Mouse (Mus musculus): ENCODE measurements around the gene B430218F22Rik. TPM values are rescaled to one million over a fixed set of nuclear protein-coding genes. Genes with fewer than 3 reads are reported as not detected.
"Not testable (repeated sequence)": the region's sequence is repeated elsewhere in the genome, so short reads cannot be mapped to it uniquely, and the experiment has no call there.

The B430218F22Rik gene
- polyA plus RNA-seq (2015; fragmentation: Nextera tagmentation; extraction: Ambion mirVana), result 0.96 and 1.8 TPM in 2 replicates

- ATAC-seq (ENCODE audit: low FRiP score), result peak; percentile 99
- Histone ChIP-seq H3K4me3 (replicated peaks) (peak within 1 kb of the TSS; percentile 93), H3K9me3 (replicated peaks) (no peaks in the 10 kb centered on the region), H3K27me3 (replicated peaks) (no peaks in the 10 kb centered on the region), H3K9ac (replicated peaks) (peak within 1 kb of the TSS; percentile 79), H3K36me3 (peaks cover 23% of the 10 kb centered on the region), H3K27ac (replicated peaks) (peak within 1 kb of the TSS; percentile 85), H3K4me2 (peak within 1 kb of the TSS; percentile 82), H3K4me1 (peaks cover 14% of the 10 kb centered on the region)
- WGBS, result under 1% methylated on average over 90 of the region's 93 CpGs
Measured at GRCm38 (mm10) chr13:118386511-118387447, at the start of gene B430218F22Rik, which contains the start of gene Mrps30. Gene B430218F22Rik, plus strand, starts transcription at chr13:118386630. Gene Mrps30, minus strand, starts transcription at chr13:118387252.

GRCm38 (mm10) chr13:118350257-118350656 lies 36.2 kb upstream of the B430218F22Rik start:
- Histone ChIP-seq H3K4me2 (no peak overlapping the region), H3K4me1 (no peaks in the 10 kb centered on the region), H3K4me3 (replicated peaks) (no peak overlapping the region), H3K27ac (replicated peaks) (no peak overlapping the region), H3K9ac (replicated peaks) (no peak overlapping the region), H3K36me3 (no peaks in the 10 kb centered on the region), H3K27me3 (replicated peaks) (no peaks in the 10 kb centered on the region), H3K9me3 (replicated peaks) (no peaks in the 10 kb centered on the region)
- 22% methylated on average over 10 of the region's 10 CpGs for WGBS
- ATAC-seq (ENCODE audit: low FRiP score), result no peak

GRCm38 (mm10) chr13:118350870-118351269 lies 35.6 kb upstream of the B430218F22Rik start:
- Histone ChIP-seq H3K4me2 (no peak overlapping the region), H3K9me3 (replicated peaks) (no peaks in the 10 kb centered on the region), H3K27me3 (replicated peaks) (no peaks in the 10 kb centered on the region), H3K36me3 (no peaks in the 10 kb centered on the region), H3K27ac (replicated peaks) (no peak overlapping the region), H3K4me1 (no peaks in the 10 kb centered on the region), H3K9ac (replicated peaks) (no peak overlapping the region), H3K4me3 (replicated peaks) (no peak overlapping the region)
- WGBS, result 91% methylated on average over 10 of the region's 10 CpGs
- no peak for ATAC-seq (ENCODE audit: low FRiP score)

DNA sequence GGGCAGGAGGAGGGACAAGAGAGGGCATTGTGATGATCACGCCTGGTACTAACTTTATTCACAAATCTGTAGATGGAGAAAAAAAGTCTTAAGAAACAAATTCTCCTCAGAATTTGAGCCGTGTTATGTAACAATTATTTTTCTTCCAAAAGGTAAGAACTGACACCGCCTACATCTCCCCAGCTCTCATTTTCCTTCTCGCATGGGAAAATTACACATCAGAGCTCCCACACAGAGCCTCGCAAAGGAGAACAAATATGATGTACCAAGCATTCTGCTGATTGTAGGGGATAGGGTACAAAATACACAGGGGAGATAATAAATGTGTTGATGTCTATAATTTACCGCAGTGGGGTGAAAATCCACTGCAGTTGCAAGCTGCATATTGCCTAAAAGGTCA lies 23.1 kb upstream of the B430218F22Rik start:
- Histone ChIP-seq H3K4me2 (no peak overlapping the region), H3K4me1 (peaks cover 3% of the 10 kb centered on the region; the same call in 1 of the 2 replicates), H3K9me3 (replicated peaks) (no peaks in the 10 kb centered on the region), H3K4me3 (replicated peaks) (no peak overlapping the region), H3K27me3 (replicated peaks) (no peaks in the 10 kb centered on the region), H3K9ac (replicated peaks) (no peak overlapping the region), H3K36me3 (no peaks in the 10 kb centered on the region), H3K27ac (replicated peaks) (no peak overlapping the region)
- WGBS, result 87% methylated on average over 6 of the region's 6 CpGs
- ATAC-seq (ENCODE audit: low FRiP score), result no peak

DNA sequence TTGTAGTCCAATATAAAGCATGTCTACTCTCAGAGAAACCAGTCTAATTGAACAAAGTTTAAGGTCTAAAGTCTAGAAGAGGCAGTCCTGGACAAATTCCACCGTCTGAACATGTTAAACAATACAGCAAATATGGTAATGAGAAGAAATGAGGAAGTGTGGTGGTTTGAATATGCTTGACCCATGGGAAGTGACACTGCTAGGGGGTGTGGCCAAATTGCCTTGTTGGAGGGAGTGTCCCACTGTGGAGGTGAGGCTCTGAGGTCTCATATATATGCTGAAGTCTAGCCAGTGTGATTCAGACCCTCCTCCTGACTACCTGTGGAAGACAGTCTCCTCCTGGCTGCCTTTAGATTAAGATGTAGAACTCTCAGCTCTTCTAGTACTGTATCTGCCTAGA lies 20.7 kb upstream of the B430218F22Rik start:
- Histone ChIP-seq H3K9me3 (replicated peaks) (no peaks in the 10 kb centered on the region), H3K4me1 (no peaks in the 10 kb centered on the region), H3K36me3 (no peaks in the 10 kb centered on the region), H3K4me3 (replicated peaks) (no peak overlapping the region), H3K27me3 (replicated peaks) (no peaks in the 10 kb centered on the region), H3K27ac (replicated peaks) (no peak overlapping the region), H3K4me2 (no peak overlapping the region), H3K9ac (replicated peaks) (no peak overlapping the region)
- ATAC-seq (ENCODE audit: low FRiP score), result no peak
- 78% methylated on average over 1 of the region's 1 CpGs for WGBS

- Histone ChIP-seq H3K27ac (replicated peaks) (no peak overlapping the region), H3K36me3 (peaks cover 3% of the 10 kb centered on the region; the same call in 1 of the 2 replicates), H3K9me3 (replicated peaks) (no peaks in the 10 kb centered on the region), H3K9ac (replicated peaks) (no peak overlapping the region), H3K4me1 (no peaks in the 10 kb centered on the region), H3K27me3 (replicated peaks) (no peaks in the 10 kb centered on the region), H3K4me2 (no peak overlapping the region), H3K4me3 (replicated peaks) (no peak overlapping the region)
- 91% methylated on average over 4 of the region's 4 CpGs for WGBS
- ATAC-seq (ENCODE audit: low FRiP score), result no peak
Measured at GRCm38 (mm10) chr13:118372871-118373270, 13.6 kb upstream of the B430218F22Rik start.

GRCm38 (mm10) chr13:118379155-118379554 lies 7.3 kb upstream of the B430218F22Rik start:
- peaks cover 42% of the 10 kb centered on the region for H3K36me3 ChIP-seq

DNA sequence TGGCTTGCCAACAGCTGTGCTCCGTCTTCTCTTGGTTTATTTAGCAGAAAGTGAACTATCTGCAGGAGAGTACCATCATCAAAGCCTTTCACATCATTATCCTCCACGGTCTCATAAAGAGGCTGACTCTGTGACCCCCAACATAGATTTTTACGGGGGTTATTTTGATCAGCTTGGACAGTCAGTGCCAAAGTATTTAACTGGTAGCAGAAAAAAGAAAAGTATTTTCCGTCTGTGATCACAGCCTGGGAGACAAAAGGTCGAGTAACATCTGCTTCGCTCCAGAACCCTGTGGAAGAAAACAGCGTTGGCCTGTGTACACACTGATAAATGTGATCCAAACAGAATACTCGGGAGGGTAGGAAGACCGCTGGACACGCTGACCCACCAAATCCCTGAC lies 6.0 kb upstream of the B430218F22Rik start:
- peaks cover 3% of the 10 kb centered on the region; the same call in 1 of the 2 replicates for H3K4me1 ChIP-seq
- H3K27me3 ChIP-seq (replicated peaks), result no peaks in the 10 kb centered on the region
- H3K9ac ChIP-seq (replicated peaks), result no peak overlapping the region
- no peak overlapping the region for H3K4me2 ChIP-seq
- no peak for ATAC-seq (ENCODE audit: low FRiP score)
- peaks cover 44% of the 10 kb centered on the region for H3K36me3 ChIP-seq
- WGBS, result 80% methylated on average over 10 of the region's 10 CpGs
- H3K27ac ChIP-seq (replicated peaks), result no peak overlapping the region
- no peak overlapping the region for H3K4me3 ChIP-seq (replicated peaks)
- no peaks in the 10 kb centered on the region for H3K9me3 ChIP-seq (replicated peaks)

More at GRCm38 (mm10) chr13:118379155-118379554, 7.3 kb upstream of the B430218F22Rik start:
- no peak for ATAC-seq (ENCODE audit: low FRiP score)
- Histone ChIP-seq H3K4me1 (no peaks in the 10 kb centered on the region), H3K9ac (replicated peaks) (no peak overlapping the region), H3K4me3 (replicated peaks) (no peak overlapping the region), H3K9me3 (replicated peaks) (no peaks in the 10 kb centered on the region), H3K27me3 (replicated peaks) (no peaks in the 10 kb centered on the region), H3K4me2 (no peak overlapping the region), H3K27ac (replicated peaks) (no peak overlapping the region)
- WGBS, result 89% methylated on average over 1 of the region's 1 CpGs

GRCm38 (mm10) chr13:118387448-118387801 lies 995 bp downstream of the B430218F22Rik start:
- peak; percentile 39 for ATAC-seq (ENCODE audit: low FRiP score)
- peaks cover 14% of the 10 kb centered on the region for H3K4me1 ChIP-seq
- WGBS, result 10% methylated on average over 10 of the region's 10 CpGs
- H3K9me3 ChIP-seq (replicated peaks); H3K27ac ChIP-seq (replicated peaks); H3K9ac ChIP-seq (replicated peaks); H3K27me3 ChIP-seq (replicated peaks): not testable (repeated sequence)
- peak overlapping the region; percentile 56 for H3K4me2 ChIP-seq
- peaks cover 16% of the 10 kb centered on the region for H3K36me3 ChIP-seq
- peak overlapping the region; percentile 93 for H3K4me3 ChIP-seq (replicated peaks)

GRCm38 (mm10) chr13:118395803-118396202 lies 9.4 kb downstream of the B430218F22Rik start:
- ATAC-seq (ENCODE audit: low FRiP score), result no peak

GRCm38 (mm10) chr13:118400340-118400739 lies 13.9 kb downstream of the B430218F22Rik start:
- WGBS, result 80% methylated on average over 6 of the region's 6 CpGs
- ATAC-seq (ENCODE audit: low FRiP score), result no peak
- H3K27ac ChIP-seq (replicated peaks), result no peak overlapping the region
- no peaks in the 10 kb centered on the region for H3K4me1 ChIP-seq
- H3K27me3 ChIP-seq (replicated peaks), result no peaks in the 10 kb centered on the region
- no peaks in the 10 kb centered on the region for H3K36me3 ChIP-seq
- no peak overlapping the region for H3K9ac ChIP-seq (replicated peaks)
- H3K4me3 ChIP-seq (replicated peaks), result no peak overlapping the region
- no peaks in the 10 kb centered on the region for H3K9me3 ChIP-seq (replicated peaks)
- no peak overlapping the region for H3K4me2 ChIP-seq

More at GRCm38 (mm10) chr13:118395803-118396202, 9.4 kb downstream of the B430218F22Rik start:
- H3K9me3 ChIP-seq (replicated peaks), result no peaks in the 10 kb centered on the region
- no peak overlapping the region for H3K27ac ChIP-seq (replicated peaks)
- H3K9ac ChIP-seq (replicated peaks), result no peak overlapping the region
- 96% methylated on average over 3 of the region's 3 CpGs for WGBS
- H3K4me2 ChIP-seq, result no peak overlapping the region
- H3K4me3 ChIP-seq (replicated peaks), result no peak overlapping the region
- H3K36me3 ChIP-seq, result no peaks in the 10 kb centered on the region
- H3K4me1 ChIP-seq, result no peaks in the 10 kb centered on the region
- H3K27me3 ChIP-seq (replicated peaks), result no peaks in the 10 kb centered on the region

DNA sequence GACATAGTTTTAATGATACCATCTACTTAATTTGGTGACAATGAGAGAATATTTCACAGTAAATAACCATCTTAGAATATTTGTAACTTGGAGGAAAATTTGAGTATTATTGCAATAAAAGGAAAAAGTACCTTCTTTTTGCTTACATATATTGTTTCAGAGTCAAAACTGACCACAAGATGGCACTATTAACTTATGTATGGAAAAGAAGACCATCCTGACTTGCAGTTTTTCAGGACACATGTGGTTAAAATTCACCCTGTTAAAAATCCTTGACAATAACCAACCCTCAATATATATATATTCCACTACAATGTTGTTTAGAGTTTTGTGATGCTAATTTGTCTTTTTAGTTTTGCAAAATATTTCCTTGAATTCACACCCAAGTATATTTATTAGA lies 17.1 kb downstream of the B430218F22Rik start:
- no peak overlapping the region for H3K4me2 ChIP-seq
- no peak; the same call in 1 of the 2 replicates for ATAC-seq (ENCODE audit: low FRiP score)
- no peak overlapping the region for H3K4me3 ChIP-seq (replicated peaks)
- no peaks in the 10 kb centered on the region for H3K9me3 ChIP-seq (replicated peaks)
- H3K4me1 ChIP-seq, result no peaks in the 10 kb centered on the region
- H3K27me3 ChIP-seq (replicated peaks), result no peaks in the 10 kb centered on the region
- H3K36me3 ChIP-seq, result no peaks in the 10 kb centered on the region
- no peak overlapping the region for H3K9ac ChIP-seq (replicated peaks)
- no peak overlapping the region for H3K27ac ChIP-seq (replicated peaks)
